Mouse (Mus musculus) stomach, embryonic 16.5 days (tissue): ENCODE data around the gene Vcan. TPM values are rescaled to one million over a fixed set of nuclear protein-coding genes. Genes with fewer than 3 reads are reported as not detected.
A peak's percentile ranks its signal among the peaks of the same experiment; 100 is the strongest.

Experiments
- ATAC-seq: fragments of 200-750 bp; cut with Nextera tagmentation; 2 replicates; pipeline ENCODE4 v1.8.0; 2017; ENCODE audit warnings: moderate number of reproducible peaks, moderate TSS enrichment; ENCODE audit not compliant: insufficient read depth, low FRiP score
- H3K27ac ChIP-seq: fragments of 300-500 bp; sonication (generic); 2 replicates; pipeline ENCODE4 v1.5.1; 2014; ENCODE audit warnings: low read length
- H3K27me3 ChIP-seq: fragments of 300-500 bp; sonication (generic); 2 replicates; pipeline ENCODE4 v1.6.1; 2014; ENCODE audit warnings: low read length, control low read depth, mixed read lengths; ENCODE audit not compliant: control insufficient read depth, insufficient read depth
- H3K36me3 ChIP-seq: fragments of 300-500 bp; sonication (generic); 2 replicates; pipeline ENCODE4 v1.6.1; 2014; ENCODE audit warnings: low read length; ENCODE audit not compliant: control insufficient read depth, insufficient read depth
- H3K4me1 ChIP-seq: fragments of 300-500 bp; sonication (generic); 2 replicates; pipeline ENCODE4 v1.6.1; 2014; ENCODE audit warnings: low read length, control low read depth, mixed read lengths; ENCODE audit not compliant: control insufficient read depth, insufficient read depth
- H3K4me2 ChIP-seq: fragments of 300-500 bp; sonication (generic); 2 replicates; pipeline ENCODE4 v1.6.1; 2014; ENCODE audit warnings: low read depth, low read length, mixed read lengths
- H3K4me3 ChIP-seq: fragments of 300-500 bp; sonication (generic); replicated peaks from 2 replicates; pipeline ENCODE4 v1.5.1; 2014; ENCODE audit warnings: mild to moderate bottlenecking, low read length
- H3K9ac ChIP-seq: fragments of 300-500 bp; sonication (generic); 2 replicates; pipeline ENCODE4 v1.6.1; 2014; ENCODE audit warnings: low read length
- H3K9me3 ChIP-seq: fragments of 300-500 bp; sonication (generic); replicated peaks from 2 replicates; pipeline ENCODE4 v1.6.1; 2016; ENCODE audit warnings: low read length, control low read depth; ENCODE audit not compliant: control insufficient read depth
- WGBS: fragments of 180-500 bp; shearing (Covaris S2); extraction: QIAGEN DNeasy Blood & Tissue Kit; methylation state at CpG from one replicate; pipeline ENCODE4 v1.1.7; 2014; 5-methylcytosine and 5-hydroxymethylcytosine counted together
- polyA plus RNA-seq: library from polyadenylated mRNA; unstranded; fragments of >200 nt; fragmentation: Nextera tagmentation; extraction: Ambion mirVana; gene quantifications from 2 replicates; pipeline ENCODE4 v1.2.1, GENCODE M21; 2015

Vcan gene
- polyA plus RNA-seq, 1 experiment from 2014 or later: 28.8 TPM

- Histone ChIP-seq H3K9me3 (no peaks in the 10 kb centered on the region), H3K36me3 (no peaks in the 10 kb centered on the region), H3K27ac (peak overlapping the region; percentile 93), H3K4me2 (peak overlapping the region; percentile 81), H3K9ac (peak overlapping the region; percentile 72), H3K4me1 (peaks cover 6% of the 10 kb centered on the region), H3K4me3 (peak overlapping the region; percentile 74), H3K27me3 (no peaks in the 10 kb centered on the region)
- 2% methylated on average over 31 of the region's 31 CpGs for WGBS
- ATAC-seq: peak; percentile 87
These were observed 3.3 kb downstream of the Vcan start for GRCm38 (mm10) chr13:89738776-89739695.

- H3K4me1 ChIP-seq: peaks cover 6% of the 10 kb centered on the region
- no peaks in the 10 kb centered on the region for H3K36me3 ChIP-seq
- no peaks in the 10 kb centered on the region for H3K27me3 ChIP-seq
- ATAC-seq: no peak
- WGBS: 53% methylated on average over 2 of the region's 2 CpGs
- H3K9ac ChIP-seq: no peak overlapping the region
- no peaks in the 10 kb centered on the region for H3K9me3 ChIP-seq
- H3K4me3 ChIP-seq: no peak overlapping the region
- no peak overlapping the region for H3K27ac ChIP-seq
- peak overlapping the region; percentile 81 for H3K4me2 ChIP-seq
These were observed 4.0 kb downstream of the Vcan start for GRCm38 (mm10) chr13:89738275-89738674.

GRCm38 (mm10) chr13:89735111-89735510, 7.2 kb downstream of the Vcan start:
- no peak overlapping the region for H3K9ac ChIP-seq
- H3K36me3 ChIP-seq: no peaks in the 10 kb centered on the region
- H3K4me1 ChIP-seq: peaks cover 6% of the 10 kb centered on the region
- WGBS: 30% methylated on average over 5 of the region's 5 CpGs
- H3K4me3 ChIP-seq: no peak overlapping the region
- no peak overlapping the region for H3K4me2 ChIP-seq
- no peak for ATAC-seq
- no peaks in the 10 kb centered on the region for H3K27me3 ChIP-seq
- no peak overlapping the region for H3K27ac ChIP-seq
- H3K9me3 ChIP-seq: no peaks in the 10 kb centered on the region

- Histone ChIP-seq H3K9me3 (no peaks in the 10 kb centered on the region), H3K36me3 (0 out of 2 replicates have a peak, but pooled peaks cover 12% of the 10 kb centered on the region), H3K9ac (no peak overlapping the region), H3K4me3 (no peak overlapping the region), H3K27me3 (no peaks in the 10 kb centered on the region), H3K4me1 (no peaks in the 10 kb centered on the region), H3K4me2 (no peak overlapping the region), H3K27ac (no peak overlapping the region)
- 41% methylated on average over 2 of the region's 2 CpGs for WGBS
- ATAC-seq: no peak
These were observed 15.8 kb downstream of the Vcan start for GRCm38 (mm10) chr13:89726492-89726891.

GRCm38 (mm10) chr13:89720497-89720896, 21.8 kb downstream of the Vcan start:
- 48% methylated on average over 3 of the region's 3 CpGs for WGBS
- Histone ChIP-seq H3K4me1 (no peaks in the 10 kb centered on the region), H3K4me3 (no peak overlapping the region), H3K9ac (no peak overlapping the region), H3K27ac (no peak overlapping the region), H3K9me3 (no peaks in the 10 kb centered on the region), H3K27me3 (no peaks in the 10 kb centered on the region), H3K4me2 (no peak overlapping the region), H3K36me3 (0 out of 2 replicates have a peak, but pooled peaks cover 12% of the 10 kb centered on the region)
- ATAC-seq: no peak

GRCm38 (mm10) chr13:89709497-89710201, 32.7 kb downstream of the Vcan start:
- Histone ChIP-seq H3K36me3 (0 out of 2 replicates have a peak, but pooled peaks cover 4% of the 10 kb centered on the region), H3K27ac (no peak overlapping the region), H3K9ac (no peak overlapping the region), H3K27me3 (no peaks in the 10 kb centered on the region), H3K4me2 (no peak overlapping the region), H3K4me1 (no peaks in the 10 kb centered on the region), H3K4me3 (no peak overlapping the region), H3K9me3 (no peaks in the 10 kb centered on the region)
- WGBS: 42% methylated on average over 4 of the region's 4 CpGs
- ATAC-seq: peak; percentile 68; the same call in 1 of the 2 replicates

GRCm38 (mm10) chr13:89708151-89708927, 34.0 kb downstream of the Vcan start:
- Histone ChIP-seq H3K4me1 (no peaks in the 10 kb centered on the region), H3K9ac (no peak overlapping the region), H3K4me3 (no peak overlapping the region), H3K4me2 (no peak overlapping the region), H3K27ac (no peak overlapping the region), H3K27me3 (no peaks in the 10 kb centered on the region), H3K36me3 (0 out of 2 replicates have a peak, but pooled peaks cover 4% of the 10 kb centered on the region), H3K9me3 (no peaks in the 10 kb centered on the region)
- 0 out of 2 replicates have a peak, but pooled peaks have one; percentile 33 for ATAC-seq
- 46% methylated on average over 7 of the region's 7 CpGs for WGBS

GRCm38 (mm10) chr13:89702395-89702794, 39.9 kb downstream of the Vcan start:
- 79% methylated on average over 4 of the region's 4 CpGs for WGBS

More at GRCm38 (mm10) chr13:89702395-89702794, 39.9 kb downstream of the Vcan start:
- no peaks in the 10 kb centered on the region for H3K27me3 ChIP-seq
- H3K9ac ChIP-seq: no peak overlapping the region
- H3K4me3 ChIP-seq: no peak overlapping the region
- ATAC-seq: no peak
- no peaks in the 10 kb centered on the region for H3K4me1 ChIP-seq
- no peak overlapping the region for H3K27ac ChIP-seq
- no peaks in the 10 kb centered on the region for H3K9me3 ChIP-seq
- H3K36me3 ChIP-seq: no peaks in the 10 kb centered on the region
- H3K4me2 ChIP-seq: no peak overlapping the region
